ENCODE assay signal across 17 mouse cellular contexts in genomic region chr2:171840058-171840713, GRCm38 (mm10).
DNase-seq lines count a peak whose midpoint lies in the region; TF ChIP-seq lines count a peak whose summit lies in the region.
"Had no signal": no experiment of that assay in that cellular context is flagged by ENCODE, and none has a peak within 500 bp of the region (broad histone marks: within the 10 kb centered on the region; RNA-seq: fewer than 3 reads in every experiment).

No protein-coding gene starts in this region.

- no peak overlapping the region for H3K4me3 ChIP-seq in thymus, adult 2 months (ENCODE audit: control insufficient read depth, insufficient read depth, low read length)
- H3K4me3 ChIP-seq: hindbrain, embryonic 13.5 days; left cerebral cortex, adult 2 months; neural tube, embryonic 12.5 days had no signal

- H3K27ac ChIP-seq in thymus, adult 2 months (ENCODE audit: control insufficient read depth, insufficient read depth, low read length): no peak overlapping the region
- H3K27ac ChIP-seq: hindbrain, embryonic 13.5 days; left cerebral cortex, adult 2 months; neural tube, embryonic 12.5 days had no signal

- no peaks in the 10 kb centered on the region for H3K27me3 ChIP-seq in thymus, adult 2 months (ENCODE audit: control insufficient read depth, insufficient read depth, low read length)
- H3K27me3 ChIP-seq: hindbrain, embryonic 13.5 days; neural tube, embryonic 12.5 days had no signal

- no peak for TF ChIP-seq POLR2A in thymus, adult 2 months (IDR thresholded peaks at IDR 0.05; ENCODE audit: control insufficient read depth, extremely low read depth, insufficient read depth, low read length, poor library complexity)

- peak; percentile 31 to 52 for DNase-seq in cerebellum, postnatal 10 days
- no peak for DNase-seq in cerebellum, adult 18-20 months
- DNase-seq in gastrocnemius, adult 18-20 months (ENCODE audit: low spot score): peak; percentile 30
- DNase-seq in gastrocnemius, postnatal 25 days: no peak
- DNase-seq in Muller cell, postnatal 12 days (ENCODE audit: inconsistent ontology term): peak; percentile 9
- DNase-seq in gastrocnemius, postnatal 10 days: peak; percentile 29
- DNase-seq in thymus, adult 2 months: no peak
- DNase-seq in thymus, postnatal 10 days (ENCODE audit: low spot score in 2 of 2): no peak
- DNase-seq: adrenal gland, postnatal 14 days; cerebellum, adult 11-12 months; kidney, adult 11 months; kidney, postnatal 14 days; left cerebral cortex, postnatal 4 days; liver had no signal

- H3K36me3 ChIP-seq in thymus, adult 2 months (ENCODE audit: control insufficient read depth, insufficient read depth, low read length): no peaks in the 10 kb centered on the region
- H3K36me3 ChIP-seq: hindbrain, embryonic 13.5 days; neural tube, embryonic 12.5 days had no signal

- TF ChIP-seq CTCF in thymus, adult 2 months (IDR thresholded peaks at IDR 0.05; ENCODE audit: borderline replicate concordance, control insufficient read depth, extremely low read depth, insufficient read depth, low read length, poor library complexity): no peak

- no peaks in the 10 kb centered on the region for H3K4me1 ChIP-seq in thymus, adult 2 months (replicated peaks; ENCODE audit: control insufficient read depth, insufficient read depth, low read length)
- H3K4me1 ChIP-seq: neural tube, embryonic 12.5 days had no signal

- 85% methylated on average over 14 of the region's 14 CpGs for WGBS in thymus, adult 2 months

Comparison
In these comparisons a context has a peak if more than half of its experiments do, and no peak if none do; other contexts are left out.
1. DNase-seq: peak in cerebellum, postnatal 10 days (2 of 2), gastrocnemius, adult 18-20 months (single experiment), Muller cell, postnatal 12 days (single experiment) and gastrocnemius, postnatal 10 days (single experiment); none in cerebellum, adult 18-20 months (0 of 2), gastrocnemius, postnatal 25 days (single experiment), thymus, adult 2 months (single experiment) and thymus, postnatal 10 days (0 of 2).